Mouse (Mus musculus): ENCODE results near the gene Kcnk3.

- TF ChIP-seq CTCF (IDR thresholded peaks at IDR 0.05; ENCODE audit: insufficient read depth, low read depth, low read length) (no peak), POLR2A (IDR thresholded peaks at IDR 0.05; ENCODE audit: insufficient read depth, low read depth, low read length) (no peak)
These were observed 37.5 kb upstream of the Kcnk3 start for GRCm38 (mm10) chr5:30550334-30551021.
